Mouse (Mus musculus) spleen, postnatal 10 days (tissue): ENCODE data around the gene Tmprss13.

Source experiments
- DNase-seq, 2 experiments: peaks; one replicate each; pipeline ENCODE4 v3.0.0; 2021 to 2022; ENCODE audit warnings: low spot score in 2 of 2

Gene Tmprss13

DNA sequence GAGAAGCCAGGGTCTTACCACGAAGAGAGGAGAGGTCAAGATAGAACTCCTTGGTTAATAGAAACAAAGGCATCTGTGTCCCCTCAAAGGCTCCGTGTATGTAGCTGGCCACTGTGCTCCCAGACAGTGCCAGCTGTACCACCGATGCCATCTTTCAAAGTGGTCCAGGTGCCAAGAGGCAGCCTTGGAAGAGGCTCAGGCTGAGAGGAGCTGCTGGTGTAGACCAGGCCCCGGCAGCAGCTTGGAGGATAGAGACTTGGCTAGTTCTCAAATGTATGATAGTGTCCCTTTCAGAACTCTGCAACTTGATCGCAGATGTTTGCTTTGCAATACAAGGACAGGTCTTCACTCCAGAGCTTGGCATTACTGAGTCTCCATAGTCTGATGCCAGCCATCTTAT is 63.4 kb downstream of the Tmprss13 start:
- DNase-seq, result no peak

DNA sequence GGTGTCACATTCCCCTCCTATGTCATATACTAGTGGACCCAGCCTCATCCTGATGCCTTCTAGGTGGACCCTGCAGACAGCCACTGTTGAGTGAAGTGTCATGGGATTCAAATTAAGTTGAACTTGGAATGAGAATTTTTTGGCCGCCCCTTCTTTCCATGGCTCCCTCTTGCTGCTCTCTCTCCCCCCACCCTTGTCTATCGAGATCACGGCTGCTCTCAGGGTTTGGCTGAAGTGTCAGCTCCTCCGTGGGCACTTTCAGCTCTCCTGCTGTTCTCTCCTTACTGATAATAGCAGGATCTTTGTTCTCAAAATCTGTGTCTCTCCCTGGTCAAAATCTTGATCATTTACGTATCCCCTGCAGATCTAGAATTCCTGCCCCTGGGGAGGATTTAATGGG is 63.9 kb downstream of the Tmprss13 start:
- no peak for DNase-seq

DNA sequence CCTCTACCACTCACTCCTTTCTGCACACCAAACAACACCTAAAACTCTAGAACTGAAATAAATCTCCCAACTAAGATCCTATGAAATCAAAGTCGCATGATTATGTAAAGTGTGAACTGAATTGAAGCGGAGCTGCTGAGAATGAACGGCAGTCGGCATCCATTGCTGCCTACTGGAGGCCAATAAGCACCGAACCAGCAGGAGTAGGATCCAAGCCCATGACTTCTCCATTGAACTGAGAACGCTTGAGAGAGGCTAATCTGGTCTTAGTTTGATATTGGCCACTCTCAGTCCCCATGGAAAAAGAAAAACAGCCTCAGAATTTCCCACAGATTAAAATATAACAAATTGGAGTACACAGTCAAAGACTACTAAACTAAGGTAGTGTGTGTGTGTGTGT is 65.0 kb downstream of the Tmprss13 start:
- no peak for DNase-seq

DNA sequence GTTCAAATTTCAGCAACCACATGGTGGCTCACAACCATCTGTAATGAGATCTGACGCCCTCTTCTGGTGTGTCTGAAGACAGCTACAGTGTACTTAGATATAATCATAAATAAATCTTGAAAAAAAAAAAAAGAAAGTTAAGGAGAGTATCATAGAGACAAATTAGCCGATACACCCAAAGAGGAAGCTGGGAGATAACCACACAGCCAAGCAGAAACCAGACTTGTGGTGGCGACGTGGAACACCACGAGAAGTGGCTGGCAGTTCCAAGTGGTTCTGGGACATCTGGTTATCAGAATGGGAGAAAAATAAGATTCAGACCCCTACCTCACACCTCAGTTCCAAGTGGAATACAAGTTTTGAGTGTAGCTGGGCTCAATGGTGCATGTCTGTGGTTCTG is 67.8 kb downstream of the Tmprss13 start:
- DNase-seq, result no peak

DNA sequence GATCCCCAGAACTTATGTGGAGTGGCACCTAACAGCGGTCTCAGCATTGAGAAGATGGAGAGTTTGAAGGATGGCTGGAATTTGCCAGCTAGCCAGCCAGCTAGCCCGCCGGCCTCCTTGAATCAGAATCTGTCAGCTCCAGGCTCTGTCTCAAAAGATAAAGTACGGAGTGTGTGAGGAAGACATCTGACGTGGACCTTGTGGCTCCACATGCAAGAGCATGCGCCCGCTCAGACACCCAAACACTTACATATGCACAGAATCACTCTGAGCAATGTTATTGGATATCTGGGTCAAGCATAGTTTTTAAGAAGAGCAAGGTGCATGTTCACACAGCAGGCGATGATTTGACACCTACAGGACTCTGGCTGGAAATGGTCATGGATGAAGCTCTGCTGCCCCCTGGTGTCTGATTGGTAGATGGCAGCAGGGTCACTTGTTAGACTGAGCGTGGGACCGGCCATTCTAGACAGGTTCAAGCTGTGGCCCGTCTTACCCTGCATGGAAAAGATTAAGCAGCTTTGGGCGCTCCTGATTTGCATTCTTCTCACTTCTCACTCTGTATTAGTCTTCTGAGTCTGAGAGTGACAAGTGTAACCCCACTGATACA is 69.6 kb downstream of the Tmprss13 start:
- peak; percentile 69 to 86 for DNase-seq

DNA sequence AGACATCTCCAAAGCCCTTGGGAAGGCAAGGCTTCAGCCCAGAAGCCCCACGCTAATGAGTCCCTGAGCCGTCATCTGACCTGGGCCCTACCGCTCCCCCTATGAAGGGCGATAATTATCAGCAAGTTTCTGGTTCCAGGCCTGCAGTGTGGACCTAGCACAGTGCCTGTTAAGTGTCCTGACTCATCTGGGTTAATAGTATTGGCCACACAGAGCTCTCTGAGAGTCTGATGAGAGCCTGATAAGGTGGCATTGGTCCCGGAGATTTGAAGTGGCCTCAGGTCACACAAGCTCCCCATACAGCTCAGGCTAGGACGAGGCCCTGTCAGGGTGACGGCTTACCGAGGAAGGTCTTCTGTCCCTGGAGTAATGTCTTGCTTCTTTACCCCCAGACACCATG is 70.7 kb downstream of the Tmprss13 start:
- no peak for DNase-seq

DNA sequence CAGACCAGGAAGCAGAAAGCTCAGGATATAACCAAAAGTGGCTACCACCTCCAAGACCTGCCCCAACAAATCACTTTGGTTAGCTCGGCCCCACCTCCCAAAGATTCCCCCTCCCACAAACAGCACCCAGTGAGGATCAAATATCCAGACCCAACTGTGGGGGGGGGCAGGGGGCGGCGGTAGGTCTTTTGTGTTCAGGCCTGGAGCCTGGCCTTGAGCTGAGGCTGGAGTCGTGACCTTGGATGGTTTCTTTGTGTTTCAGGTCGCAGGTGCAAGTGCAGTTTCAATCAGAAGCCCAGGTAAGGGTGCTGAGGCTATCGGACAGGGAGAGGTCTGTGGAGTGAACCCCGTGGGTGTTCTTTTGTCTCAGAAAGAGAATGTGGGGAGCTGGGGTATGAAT is 72.4 kb downstream of the Tmprss13 start:
- no peak for DNase-seq

DNA sequence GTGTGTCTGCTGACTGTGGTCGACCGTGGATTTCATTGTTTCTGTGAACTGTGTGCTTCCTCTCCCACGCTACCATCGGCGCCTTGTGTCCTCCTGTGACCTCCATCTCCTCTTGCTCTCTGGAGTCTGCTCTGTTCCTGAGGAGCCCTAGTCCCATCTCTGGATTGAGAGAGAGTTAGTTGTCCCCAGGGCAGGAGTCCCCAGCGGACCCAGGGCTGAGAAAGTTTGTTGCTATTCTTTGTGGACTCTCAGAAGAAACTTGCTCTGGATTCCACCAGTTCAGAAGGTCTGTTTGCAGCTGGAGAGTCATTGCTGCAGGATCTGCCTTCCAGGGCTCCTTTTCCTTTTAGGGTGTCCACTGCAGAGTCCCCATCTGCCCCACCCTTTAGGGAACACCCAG is 76.3 kb downstream of the Tmprss13 start:
- no peak for DNase-seq

DNA sequence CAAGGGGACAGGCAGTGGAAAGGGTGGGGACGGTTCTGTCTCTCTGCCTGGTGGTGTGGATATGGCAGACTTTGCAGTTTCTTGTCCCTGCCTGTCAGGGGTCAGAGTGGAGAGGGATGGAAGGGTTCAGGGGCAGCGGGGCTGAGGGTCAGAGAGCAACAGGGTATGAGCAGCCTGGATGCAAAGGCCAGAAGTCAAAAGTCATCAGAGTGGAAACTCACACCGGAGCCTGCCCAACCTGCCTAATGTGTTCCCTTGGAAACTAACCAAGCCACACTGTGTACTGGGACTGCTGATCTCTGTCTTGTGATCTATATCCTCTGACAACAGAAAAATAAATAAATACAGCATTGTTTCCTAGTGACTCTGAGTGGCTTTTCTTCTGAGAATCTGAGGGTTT is 76.9 kb downstream of the Tmprss13 start:
- DNase-seq, result no peak
